Mouse (Mus musculus) limb, embryonic 12.5 days (tissue): ENCODE results near the gene 1700029I15Rik. TPM values are rescaled to one million over a fixed set of nuclear protein-coding genes. Genes with fewer than 3 reads are reported as not detected.

Experiments used
- ATAC-seq: fragments of 200-750 bp; cut with Nextera tagmentation; 2 replicates; pipeline ENCODE4 v1.8.0; 2017; ENCODE audit warnings: low read depth, moderate TSS enrichment; ENCODE audit not compliant: insufficient number of reproducible peaks, insufficient read depth, low FRiP score, low TSS enrichment
- H3K27ac ChIP-seq: fragments of 300-500 bp; sonication (generic); 2 replicates; pipeline ENCODE4 v1.5.1; 2016; ENCODE audit warnings: mild to moderate bottlenecking, moderate library complexity
- H3K27me3 ChIP-seq: fragments of 300-500 bp; sonication (generic); 2 replicates; pipeline ENCODE4 v1.6.1; 2016; ENCODE audit warnings: mild to moderate bottlenecking, moderate library complexity
- H3K36me3 ChIP-seq: fragments of 300-500 bp; sonication (generic); 2 replicates; pipeline ENCODE4 v1.6.1; 2016; ENCODE audit warnings: mild to moderate bottlenecking, moderate library complexity
- H3K4me1 ChIP-seq: fragments of 300-500 bp; sonication (generic); replicated peaks from 2 replicates; pipeline ENCODE4 v1.6.1; 2016
- H3K4me2 ChIP-seq: fragments of 300-500 bp; sonication (generic); 2 replicates; pipeline ENCODE4 v1.6.1; 2016; ENCODE audit warnings: mild to moderate bottlenecking, moderate library complexity
- H3K4me3 ChIP-seq: fragments of 300-500 bp; sonication (generic); replicated peaks from 2 replicates; pipeline ENCODE4 v1.5.1; 2016; ENCODE audit warnings: mild to moderate bottlenecking
- H3K9ac ChIP-seq: fragments of 300-500 bp; sonication (generic); replicated peaks from 2 replicates; pipeline ENCODE4 v1.6.1; 2016; ENCODE audit warnings: mild to moderate bottlenecking, moderate library complexity
- H3K9me3 ChIP-seq: fragments of 300-500 bp; sonication (generic); 2 replicates; pipeline ENCODE4 v1.6.1; 2016; ENCODE audit warnings: mild to moderate bottlenecking, moderate library complexity
- WGBS: fragments of 180-500 bp; shearing (Covaris S2); methylation state at CpG from one replicate; pipeline ENCODE4 v1.1.7; 2016; 5-methylcytosine and 5-hydroxymethylcytosine counted together
- microRNA-seq: library from miRNA; unstranded; fragments of <30 nt; microRNA quantifications from one replicate; pipeline ENCODE4, GENCODE M21; 2017
- polyA plus RNA-seq: library from polyadenylated mRNA; unstranded; fragments of >200 nt; fragmentation: Nextera tagmentation; extraction: Ambion mirVana; gene quantifications from 2 replicates; pipeline ENCODE4 v1.2.1, GENCODE M21; 2016

1700029I15Rik gene
- polyA plus RNA-seq, 1 experiment from 2014 or later: 3.0 TPM

GRCm38 (mm10) chr2:92431611-92432179 is 49.4 kb downstream of the 1700029I15Rik start:
- peak overlapping the region; percentile 83; the same call in 1 of the 2 replicates for H3K4me3 ChIP-seq
- no peak overlapping the region for H3K27ac ChIP-seq
- H3K4me2 ChIP-seq: peak overlapping the region; percentile 72
- peaks cover 3% of the 10 kb centered on the region; the same call in 1 of the 2 replicates for H3K9me3 ChIP-seq
- peaks cover under 1% of the 10 kb centered on the region; the same call in 1 of the 2 replicates for H3K36me3 ChIP-seq
- no peak for ATAC-seq
- H3K4me1 ChIP-seq: peaks cover 41% of the 10 kb centered on the region
- WGBS: 44% methylated on average over 11 of the region's 11 CpGs
- H3K9ac ChIP-seq: peak overlapping the region; percentile 24
- peaks cover 6% of the 10 kb centered on the region; the same call in 1 of the 2 replicates for H3K27me3 ChIP-seq

GRCm38 (mm10) chr2:92432299-92433295 is 50.3 kb downstream of the 1700029I15Rik start:
- Histone ChIP-seq H3K4me2 (peak overlapping the region; percentile 72), H3K27me3 (peaks cover 6% of the 10 kb centered on the region; the same call in 1 of the 2 replicates), H3K9ac (peak overlapping the region; percentile 73), H3K4me3 (peak overlapping the region; percentile 83), H3K9me3 (peaks cover 4% of the 10 kb centered on the region; the same call in 1 of the 2 replicates), H3K4me1 (peaks cover 39% of the 10 kb centered on the region), H3K27ac (no peak overlapping the region), H3K36me3 (no peaks in the 10 kb centered on the region; the same call in 1 of the 2 replicates)
- WGBS: 61% methylated on average over 17 of the region's 17 CpGs
- ATAC-seq: no peak

- peaks cover 29% of the 10 kb centered on the region for H3K4me1 ChIP-seq
- peak within 1 kb of the TSS; percentile 72 for H3K4me2 ChIP-seq
- H3K4me3 ChIP-seq: peak within 1 kb of the TSS; percentile 83
- H3K9ac ChIP-seq: peak within 1 kb of the TSS; percentile 73
- peaks cover 6% of the 10 kb centered on the region; the same call in 1 of the 2 replicates for H3K27me3 ChIP-seq
- H3K9me3 ChIP-seq: peaks cover 4% of the 10 kb centered on the region; the same call in 1 of the 2 replicates
- WGBS: under 1% methylated on average over 76 of the region's 76 CpGs
- H3K36me3 ChIP-seq: no peaks in the 10 kb centered on the region; the same call in 1 of the 2 replicates
- peak; percentile 97 for ATAC-seq
- H3K27ac ChIP-seq: 0 out of 2 replicates have a peak within 1 kb of the TSS, but pooled peaks have one; percentile 51
Observed at GRCm38 (mm10) chr2:92433578-92434374, 51.4 kb downstream of the 1700029I15Rik start, which contains the start of gene Cry2. TSS of gene Cry2 (minus strand) at chr2:92434043.

GRCm38 (mm10) chr2:92434375-92434745 is 52.0 kb downstream of the 1700029I15Rik start:
- WGBS: 12% methylated on average over 12 of the region's 12 CpGs
- ATAC-seq: no peak
- H3K9ac ChIP-seq: peak overlapping the region; percentile 13; the same call in 1 of the 2 replicates
- peaks cover 4% of the 10 kb centered on the region; the same call in 1 of the 2 replicates for H3K9me3 ChIP-seq
- H3K27me3 ChIP-seq: peaks cover 6% of the 10 kb centered on the region; the same call in 1 of the 2 replicates
- H3K4me2 ChIP-seq: peak overlapping the region; percentile 72
- no peak overlapping the region for H3K27ac ChIP-seq
- H3K36me3 ChIP-seq: no peaks in the 10 kb centered on the region; the same call in 1 of the 2 replicates
- peak overlapping the region; percentile 83 for H3K4me3 ChIP-seq
- peaks cover 29% of the 10 kb centered on the region for H3K4me1 ChIP-seq

GRCm38 (mm10) chr2:92435023-92435422 is 52.7 kb downstream of the 1700029I15Rik start:
- WGBS: 47% methylated on average over 6 of the region's 6 CpGs
- Histone ChIP-seq H3K4me3 (no peak overlapping the region), H3K36me3 (no peaks in the 10 kb centered on the region), H3K9ac (no peak overlapping the region), H3K4me1 (peaks cover 29% of the 10 kb centered on the region), H3K27me3 (peaks cover 10% of the 10 kb centered on the region), H3K4me2 (no peak overlapping the region), H3K9me3 (peaks cover 4% of the 10 kb centered on the region; the same call in 1 of the 2 replicates), H3K27ac (no peak overlapping the region)
- ATAC-seq: no peak

Small RNAs within 50 kb of the gene (microRNA-seq; reads per million reads assigned to microRNA genes)
- not detected for gene Mir7000

Other genes with a start within 250 kb of the 1700029I15Rik start
- gene Pex16, start 7.9 kb upstream of the 1700029I15Rik start, polyA plus RNA-seq: 17.1 and 17.6 TPM in 2 replicates
- 10.7 and 13.9 TPM in 2 replicates for gene Large2, start 7.7 kb upstream of the 1700029I15Rik start, polyA plus RNA-seq
- gene Mapk8ip1, start 18.7 kb downstream of the 1700029I15Rik start, polyA plus RNA-seq: 29.4 and 34.8 TPM in 2 replicates
- 27.1 TPM in 2 replicates for gene Cry2, start 51.5 kb downstream of the 1700029I15Rik start, polyA plus RNA-seq
- 7.2 and 9.1 TPM in 2 replicates for gene Slc35c1, start 78.0 kb downstream of the 1700029I15Rik start, polyA plus RNA-seq
- gene Chst1, start 217.2 kb downstream of the 1700029I15Rik start, polyA plus RNA-seq: 5.8 TPM in 2 replicates